Mouse (Mus musculus): ENCODE measurements around the gene Gm3182. TPM values are rescaled to one million over a fixed set of nuclear protein-coding genes. Genes with fewer than 3 reads are reported as not detected.
"Not testable (repeated sequence)": the region's sequence is repeated elsewhere in the genome, so short reads cannot be mapped to it uniquely, and the experiment has no call there.

Gene Gm3182
- not detected in 2 replicates for polyA plus RNA-seq (2015; fragmentation: Nextera tagmentation; extraction: Ambion mirVana)

DNA sequence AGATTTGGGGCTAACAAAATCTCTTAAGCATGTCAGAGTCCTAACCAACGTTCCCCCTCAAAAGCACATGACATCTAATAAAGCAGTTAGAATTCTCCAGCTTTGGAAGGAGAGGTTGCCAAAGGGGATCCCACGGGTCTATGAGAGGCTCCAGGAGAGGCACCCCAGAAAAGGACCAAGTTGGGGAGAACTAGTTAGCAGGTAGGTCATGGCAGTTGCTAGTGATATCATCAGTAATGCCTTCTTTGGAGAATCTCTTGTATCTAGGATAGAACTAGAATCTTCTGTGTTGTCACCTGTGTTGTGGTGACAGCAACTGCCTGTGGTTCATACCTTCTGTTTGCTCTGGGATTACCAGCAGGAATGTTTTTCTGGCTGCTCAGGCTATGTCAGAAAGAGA is at the start of gene Gm3182:
Gene Gm3182 (plus strand): TSS at position 301 of the 400 bp plus-strand sequence.
- H3K36me3 ChIP-seq; H3K27ac ChIP-seq; H3K9me3 ChIP-seq (replicated peaks); H3K4me1 ChIP-seq (replicated peaks); H3K27me3 ChIP-seq; H3K4me2 ChIP-seq; ATAC-seq (replicated peaks; ENCODE audit: insufficient number of reproducible peaks, insufficient read depth, low FRiP score, low read depth); H3K9ac ChIP-seq; H3K4me3 ChIP-seq: not testable (repeated sequence)
- 50% methylated on average over 1 of the region's 2 CpGs for WGBS

DNA sequence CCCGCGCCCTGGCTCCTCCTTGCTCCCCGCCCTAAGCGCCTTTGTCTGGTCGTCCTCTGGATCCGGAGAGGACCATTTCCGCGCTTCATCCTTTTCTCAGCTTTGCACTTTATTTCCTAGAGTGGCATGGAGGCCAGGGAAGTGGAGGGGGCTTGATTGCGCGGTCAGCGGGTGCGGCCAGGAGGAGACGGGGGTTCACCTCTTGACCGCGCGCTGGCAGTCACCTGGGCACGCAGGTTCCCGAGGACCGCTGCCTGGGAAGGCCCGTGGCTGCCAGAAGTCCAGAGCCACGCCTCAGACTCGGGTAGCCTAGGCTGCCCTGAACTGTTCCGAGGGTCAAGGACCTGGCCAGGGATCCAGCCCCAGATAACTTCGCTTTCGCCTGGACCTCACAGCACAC is 17.9 kb downstream of the Gm3182 start:
- H3K4me2 ChIP-seq = peak overlapping the region; percentile 54
- H3K4me3 ChIP-seq = peak overlapping the region; percentile 35
- H3K27ac ChIP-seq; H3K9me3 ChIP-seq (replicated peaks); ATAC-seq (replicated peaks; ENCODE audit: insufficient number of reproducible peaks, insufficient read depth, low FRiP score, low read depth); H3K36me3 ChIP-seq; H3K4me1 ChIP-seq (replicated peaks); H3K9ac ChIP-seq; H3K27me3 ChIP-seq: not testable (repeated sequence)
- 2% methylated on average over 17 of the region's 25 CpGs for WGBS

Other genes with a start within 250 kb of the Gm3182 start
- gene Gm3138, start 232.1 kb upstream of the Gm3182 start, polyA plus RNA-seq (2015; fragmentation: Nextera tagmentation; extraction: Ambion mirVana) = not detected in 2 replicates
- gene Gm3149, start 164.5 kb upstream of the Gm3182 start, polyA plus RNA-seq (2015; fragmentation: Nextera tagmentation; extraction: Ambion mirVana) = not detected in 2 replicates
- 0.16 TPM in 2 replicates for gene 2610042L04Rik, start 147.0 kb upstream of the Gm3182 start, polyA plus RNA-seq (2015; fragmentation: Nextera tagmentation; extraction: Ambion mirVana)
- not detected in 2 replicates for gene Gm3159, start 84.2 kb upstream of the Gm3182 start, polyA plus RNA-seq (2015; fragmentation: Nextera tagmentation; extraction: Ambion mirVana)
- 0.09 TPM in 1 of 2 replicates, not detected in the other for gene Gm3164, start 66.3 kb upstream of the Gm3182 start, polyA plus RNA-seq (2015; fragmentation: Nextera tagmentation; extraction: Ambion mirVana)
- gene Gm3173, start 50.8 kb upstream of the Gm3182 start, polyA plus RNA-seq (2015; fragmentation: Nextera tagmentation; extraction: Ambion mirVana) = 0.43 TPM in 1 of 2 replicates, not detected in the other
- gene Gm3047, start 73.7 kb downstream of the Gm3182 start, polyA plus RNA-seq (2015; fragmentation: Nextera tagmentation; extraction: Ambion mirVana) = not detected in 2 replicates
- gene Gm8159, start 150.6 kb downstream of the Gm3182 start, polyA plus RNA-seq (2015; fragmentation: Nextera tagmentation; extraction: Ambion mirVana) = not detected in 2 replicates
- 0.20 and 0.28 TPM in 2 replicates for gene Gm3239, start 182.4 kb downstream of the Gm3182 start, polyA plus RNA-seq (2015; fragmentation: Nextera tagmentation; extraction: Ambion mirVana)
- gene Gm7876, start 227.5 kb downstream of the Gm3182 start, polyA plus RNA-seq (2015; fragmentation: Nextera tagmentation; extraction: Ambion mirVana) = not detected in 2 replicates
- 0.36 and 0.40 TPM in 2 replicates for gene Gm3252, start 245.0 kb downstream of the Gm3182 start, polyA plus RNA-seq (2015; fragmentation: Nextera tagmentation; extraction: Ambion mirVana)